Mouse (Mus musculus): ENCODE measurements around the gene Zfp750. TPM values are rescaled to one million over a fixed set of nuclear protein-coding genes. Genes with fewer than 3 reads are reported as not detected.

Gene Zfp750
- total and polyA plus RNA-seq, 3 experiments: 0.06 to 0.08 TPM; not detected in 1

GRCm38 (mm10) chr11:121481129-121481528, 38.0 kb downstream of the Zfp750 start:
- Histone ChIP-seq H3K27me3 (ENCODE audit: control insufficient read depth in 1 of 2, insufficient read depth in 2 of 2, low read length in 2 of 2) (no peaks in the 10 kb centered on the region), H3K79me2 (ENCODE audit: control insufficient read depth, insufficient read depth, low read length, poor library complexity) (no peaks in the 10 kb centered on the region), H3K9ac (ENCODE audit: control insufficient read depth, low read depth, low read length, poor library complexity, severe bottlenecking) (no peak overlapping the region), H3K36me3 (ENCODE audit: control insufficient read depth in 1 of 2, insufficient read depth in 2 of 2, low read length in 2 of 2) (peaks cover 5 to 12% of the 10 kb centered on the region in 2 experiments), H3K4me1 (ENCODE audit: control insufficient read depth in 1 of 2, insufficient read depth in 2 of 2, low read length in 2 of 2) (peaks cover 1 to 5% of the 10 kb centered on the region in 2 experiments; a peak in 3 of 4 replicates), H3K27ac (ENCODE audit: control insufficient read depth, low read depth, low read length) (no peak overlapping the region), H3K4me3 (ENCODE audit: control insufficient read depth in 1 of 2, insufficient read depth in 1 of 2, low read depth in 2 of 2, low read length in 2 of 2) (no peak overlapping the region), H3K9me3 (replicated peaks; ENCODE audit: insufficient read depth, low read length) (no peaks in the 10 kb centered on the region)
- DNase-seq (ENCODE audit: low read depth, low spot score): no peak
- TF ChIP-seq RCOR1 (IDR thresholded peaks at IDR 0.05; ENCODE audit: low read depth, low read length): no peak
- no peak for TF ChIP-seq CTCF (IDR thresholded peaks at IDR 0.05 in 2 of 3, conservative IDR thresholded peaks at IDR 0.05 in 1 of 3; ENCODE audit: control insufficient read depth in 1 of 3, insufficient read depth in 1 of 3, low read depth in 2 of 3, low read length in 3 of 3, poor library complexity in 1 of 3, severe bottlenecking in 1 of 3)
- TF ChIP-seq EP300 (IDR thresholded peaks at IDR 0.05; ENCODE audit: low read depth in 1 of 2, low read length in 2 of 2): no peak
- TF ChIP-seq MAX (IDR thresholded peaks at IDR 0.05; ENCODE audit: low read length): no peak
- TF ChIP-seq MEF2A (IDR thresholded peaks at IDR 0.05; ENCODE audit: extremely low read depth, insufficient replicate concordance, low read depth, low read length, poor library complexity, severe bottlenecking): no peak
- no peak for TF ChIP-seq MAFK (IDR thresholded peaks at IDR 0.05; ENCODE audit: borderline replicate concordance, low read depth, low read length)
- no peak for TF ChIP-seq POLR2AphosphoS2 (IDR thresholded peaks at IDR 0.05; ENCODE audit: low read length)
- no peak for TF ChIP-seq MAZ (IDR thresholded peaks at IDR 0.05; ENCODE audit: low read depth, low read length)
- no peak for TF ChIP-seq CHD1 (IDR thresholded peaks at IDR 0.05; ENCODE audit: low read depth, low read length)
- no peak for TF ChIP-seq SIN3A (IDR thresholded peaks at IDR 0.05; ENCODE audit: low read length)
- TF ChIP-seq MYC (IDR thresholded peaks at IDR 0.05; ENCODE audit: low read depth, low read length): no peak
- no peak for TF ChIP-seq SMC3 (IDR thresholded peaks at IDR 0.05; ENCODE audit: low read depth, low read length)

GRCm38 (mm10) chr11:121479476-121480203, 39.5 kb downstream of the Zfp750 start:
- H3K27ac ChIP-seq (ENCODE audit: control insufficient read depth, low read depth, low read length): peak overlapping the region; percentile 32; the same call in 1 of the 2 replicates
- TF ChIP-seq ETS1 (IDR thresholded peaks at IDR 0.05; ENCODE audit: low read depth, low read length) (no peak), UBTF (IDR thresholded peaks at IDR 0.05; ENCODE audit: borderline replicate concordance, insufficient read depth, low read depth, low read length) (no peak), ZKSCAN1 (IDR thresholded peaks at IDR 0.05; ENCODE audit: low read depth, low read length) (no peak)
- H3K4me3 ChIP-seq (ENCODE audit: control insufficient read depth in 1 of 2, insufficient read depth in 1 of 2, low read depth in 2 of 2, low read length in 2 of 2): no peak overlapping the region
- no peaks in the 10 kb centered on the region for H3K27me3 ChIP-seq (ENCODE audit: control insufficient read depth in 1 of 2, insufficient read depth in 2 of 2, low read length in 2 of 2)
- H3K79me2 ChIP-seq (ENCODE audit: control insufficient read depth, insufficient read depth, low read length, poor library complexity): no peaks in the 10 kb centered on the region
- H3K9me3 ChIP-seq (replicated peaks; ENCODE audit: insufficient read depth, low read length): no peaks in the 10 kb centered on the region
- H3K36me3 ChIP-seq (ENCODE audit: control insufficient read depth in 1 of 2, insufficient read depth in 2 of 2, low read length in 2 of 2): peaks cover 0 to 15% of the 10 kb centered on the region in 2 experiments; a peak in 3 of 4 replicates
- H3K4me1 ChIP-seq (ENCODE audit: control insufficient read depth in 1 of 2, insufficient read depth in 2 of 2, low read length in 2 of 2): no peaks in the 10 kb centered on the region
- no peak overlapping the region for H3K9ac ChIP-seq (ENCODE audit: control insufficient read depth, low read depth, low read length, poor library complexity, severe bottlenecking)
- DNase-seq (ENCODE audit: low read depth, low spot score): no peak
